30 mouse cellular contexts compared by ENCODE assay signal in genomic region chr5:28775648-28776359, GRCm38 (mm10).
DNase-seq lines count a peak whose midpoint lies in the region; ATAC-seq lines count a peak whose summit lies in the region.
"Had no signal": no experiment of that assay in that cellular context is flagged by ENCODE, and none has a peak within 500 bp of the region (broad histone marks: within the 10 kb centered on the region; RNA-seq: fewer than 3 reads in every experiment).

No protein-coding gene starts in this region.

- no peaks in the 10 kb centered on the region for H3K4me1 ChIP-seq in forebrain, embryonic 14.5 days (ENCODE audit: control insufficient read depth, insufficient read depth, low read length)
- H3K4me1 ChIP-seq in forebrain, embryonic 16.5 days (replicated peaks; ENCODE audit: control insufficient read depth, insufficient read depth, low read length) = no peaks in the 10 kb centered on the region
- H3K4me1 ChIP-seq in midbrain, embryonic 14.5 days (ENCODE audit: control insufficient read depth, insufficient read depth, low read length) = no peaks in the 10 kb centered on the region
- H3K4me1 ChIP-seq in midbrain, embryonic 10.5 days = peaks cover 7% of the 10 kb centered on the region
- peaks cover 4% of the 10 kb centered on the region; the same call in 1 of the 2 replicates for H3K4me1 ChIP-seq in midbrain, embryonic 15.5 days
- H3K4me1 ChIP-seq: embryonic facial prominence, embryonic 13.5 days; heart, embryonic 12.5 days; intestine, embryonic 15.5 days; limb, embryonic 15.5 days; liver, embryonic 13.5 days; neural tube, embryonic 15.5 days had no signal

- ATAC-seq in forebrain, embryonic 14.5 days = no peak
- ATAC-seq in forebrain, embryonic 16.5 days = no peak
- ATAC-seq in midbrain, embryonic 14.5 days (ENCODE audit: low FRiP score, low TSS enrichment) = no peak
- ATAC-seq in midbrain, embryonic 15.5 days (replicated peaks) = peak; percentile 74; the same call in 1 of the 2 replicates
- ATAC-seq: intestine, embryonic 15.5 days; lung, postnatal 0 days had no signal

- H3K9ac ChIP-seq in forebrain, embryonic 14.5 days (ENCODE audit: low read length) = no peak overlapping the region
- H3K9ac ChIP-seq in forebrain, embryonic 16.5 days (replicated peaks; ENCODE audit: low read depth, low read length) = no peak overlapping the region
- no peak overlapping the region for H3K9ac ChIP-seq in midbrain, embryonic 14.5 days (replicated peaks; ENCODE audit: low read length)
- H3K9ac ChIP-seq in midbrain, embryonic 15.5 days = no peak overlapping the region
- H3K9ac ChIP-seq: embryonic facial prominence, embryonic 13.5 days; heart, embryonic 12.5 days; hindbrain, embryonic 15.5 days; intestine, embryonic 15.5 days; limb, embryonic 15.5 days; liver, embryonic 13.5 days; neural tube, embryonic 15.5 days had no signal

- no peak overlapping the region for H3K4me3 ChIP-seq in forebrain, embryonic 14.5 days (ENCODE audit: low read depth, low read length)
- no peak overlapping the region for H3K4me3 ChIP-seq in forebrain, embryonic 16.5 days (replicated peaks; ENCODE audit: low read length)
- H3K4me3 ChIP-seq in midbrain, embryonic 14.5 days (replicated peaks; ENCODE audit: low read depth, low read length) = no peak overlapping the region
- H3K4me3 ChIP-seq in midbrain, embryonic 10.5 days = no peak overlapping the region
- H3K4me3 ChIP-seq in midbrain, embryonic 15.5 days = no peak overlapping the region
- H3K4me3 ChIP-seq: embryonic facial prominence, embryonic 13.5 days; gastrocnemius, adult 2 months; heart, embryonic 12.5 days; hindbrain, embryonic 15.5 days; intestine, embryonic 15.5 days; limb, embryonic 15.5 days; liver, embryonic 13.5 days; neural tube, embryonic 15.5 days had no signal

- H3K9me3 ChIP-seq in forebrain, embryonic 14.5 days (replicated peaks; ENCODE audit: control insufficient read depth, low read length) = no peaks in the 10 kb centered on the region
- H3K9me3 ChIP-seq in forebrain, embryonic 16.5 days (ENCODE audit: control insufficient read depth, low read length) = no peaks in the 10 kb centered on the region
- H3K9me3 ChIP-seq in midbrain, embryonic 14.5 days (ENCODE audit: control insufficient read depth, low read length) = no peaks in the 10 kb centered on the region
- H3K9me3 ChIP-seq in midbrain, embryonic 10.5 days (replicated peaks) = no peaks in the 10 kb centered on the region
- H3K9me3 ChIP-seq in midbrain, embryonic 15.5 days = no peaks in the 10 kb centered on the region
- H3K9me3 ChIP-seq: embryonic facial prominence, embryonic 13.5 days; heart, embryonic 12.5 days; hindbrain, embryonic 15.5 days; intestine, embryonic 15.5 days; limb, embryonic 15.5 days; liver, embryonic 13.5 days; neural tube, embryonic 15.5 days had no signal

- peak; percentile 20 for DNase-seq in forebrain, embryonic 14.5 days (ENCODE audit: low spot score)
- peak; percentile 47 for DNase-seq in midbrain, embryonic 14.5 days
- DNase-seq in midbrain, embryonic 10.5 days (ENCODE audit: low spot score) = no peak
- no peak for DNase-seq in layer of hippocampus, adult 8-10 months (ENCODE audit: low spot score in 2 of 2)
- DNase-seq: B cell, adult 2 months; cerebellum, adult 18-20 months; cerebellum, postnatal 10 days; gastrocnemius, adult 2 months; gastrocnemius, postnatal 36 days; heart, adult 18-20 months; heart, postnatal 4 days; kidney, adult 2 months; kidney, postnatal 4 days; layer of hippocampus, postnatal 36 days; left cerebral cortex, postnatal 4 days; liver, embryonic 13.5 days; lung, adult 18-20 months; lung, postnatal 4 days; retina, postnatal 1 day; right cerebral cortex, postnatal 14 days had no signal

- no peaks in the 10 kb centered on the region for H3K36me3 ChIP-seq in forebrain, embryonic 14.5 days (ENCODE audit: control insufficient read depth, insufficient read depth, low read length)
- H3K36me3 ChIP-seq in forebrain, embryonic 16.5 days (ENCODE audit: control insufficient read depth, insufficient read depth) = no peaks in the 10 kb centered on the region
- H3K36me3 ChIP-seq in midbrain, embryonic 14.5 days (ENCODE audit: control insufficient read depth, insufficient read depth, low read length) = no peaks in the 10 kb centered on the region
- H3K36me3 ChIP-seq in midbrain, embryonic 10.5 days = no peaks in the 10 kb centered on the region
- H3K36me3 ChIP-seq in midbrain, embryonic 15.5 days (replicated peaks) = no peaks in the 10 kb centered on the region
- H3K36me3 ChIP-seq: embryonic facial prominence, embryonic 13.5 days; heart, embryonic 12.5 days; hindbrain, embryonic 15.5 days; intestine, embryonic 15.5 days; limb, embryonic 15.5 days; liver, embryonic 13.5 days; neural tube, embryonic 15.5 days had no signal

- WGBS in forebrain, embryonic 14.5 days = 90% methylated on average over 2 of the region's 2 CpGs
- WGBS in forebrain, embryonic 16.5 days = 84% methylated on average over 2 of the region's 2 CpGs
- 80% methylated on average over 2 of the region's 2 CpGs for WGBS in midbrain, embryonic 14.5 days
- WGBS in midbrain, embryonic 10.5 days = 79% methylated on average over 2 of the region's 2 CpGs
- WGBS in midbrain, embryonic 15.5 days = 72% methylated on average over 2 of the region's 2 CpGs

- H3K27ac ChIP-seq in forebrain, embryonic 14.5 days (ENCODE audit: low read depth, low read length) = no peak overlapping the region
- no peak overlapping the region for H3K27ac ChIP-seq in forebrain, embryonic 16.5 days (ENCODE audit: low read length)
- no peak overlapping the region for H3K27ac ChIP-seq in midbrain, embryonic 14.5 days (replicated peaks; ENCODE audit: low read depth, low read length)
- no peak overlapping the region for H3K27ac ChIP-seq in midbrain, embryonic 10.5 days (replicated peaks)
- H3K27ac ChIP-seq in midbrain, embryonic 15.5 days = no peak overlapping the region
- H3K27ac ChIP-seq: embryonic facial prominence, embryonic 13.5 days; gastrocnemius, adult 2 months; hindbrain, embryonic 15.5 days; intestine, embryonic 15.5 days; kidney, postnatal 0 days; limb, embryonic 15.5 days; liver, embryonic 13.5 days; neural tube, embryonic 15.5 days had no signal

- no peak overlapping the region for H3K4me2 ChIP-seq in forebrain, embryonic 14.5 days (ENCODE audit: low read length)
- H3K4me2 ChIP-seq in forebrain, embryonic 16.5 days (ENCODE audit: low read length) = no peak overlapping the region
- no peak overlapping the region for H3K4me2 ChIP-seq in midbrain, embryonic 14.5 days (ENCODE audit: low read length)
- no peak overlapping the region for H3K4me2 ChIP-seq in midbrain, embryonic 15.5 days
- H3K4me2 ChIP-seq: embryonic facial prominence, embryonic 13.5 days; heart, embryonic 12.5 days; hindbrain, embryonic 15.5 days; intestine, embryonic 15.5 days; limb, embryonic 15.5 days; liver, embryonic 13.5 days; neural tube, embryonic 15.5 days had no signal

- H3K27me3 ChIP-seq in forebrain, embryonic 14.5 days (replicated peaks; ENCODE audit: control insufficient read depth, insufficient read depth, low read length) = no peaks in the 10 kb centered on the region
- no peaks in the 10 kb centered on the region for H3K27me3 ChIP-seq in forebrain, embryonic 16.5 days (replicated peaks; ENCODE audit: control insufficient read depth, insufficient read depth, low read length)
- no peaks in the 10 kb centered on the region for H3K27me3 ChIP-seq in midbrain, embryonic 14.5 days (ENCODE audit: control insufficient read depth, insufficient read depth, low read length)
- no peaks in the 10 kb centered on the region for H3K27me3 ChIP-seq in midbrain, embryonic 10.5 days (ENCODE audit: low read depth, poor library complexity, severe bottlenecking)
- H3K27me3 ChIP-seq in midbrain, embryonic 15.5 days (replicated peaks) = no peaks in the 10 kb centered on the region
- H3K27me3 ChIP-seq: embryonic facial prominence, embryonic 13.5 days; heart, embryonic 12.5 days; hindbrain, embryonic 15.5 days; intestine, embryonic 15.5 days; limb, embryonic 15.5 days; liver, embryonic 13.5 days; neural tube, embryonic 15.5 days had no signal

Comparison
In these comparisons a context has a peak if more than half of its experiments do, and no peak if none do; other contexts are left out.
1. DNase-seq: peak in forebrain, embryonic 14.5 days (single experiment) and midbrain, embryonic 14.5 days (single experiment); none in midbrain, embryonic 10.5 days (single experiment) and layer of hippocampus, adult 8-10 months (0 of 2).